ENCODE assay signal across 23 mouse cellular contexts in the genomic region with DNA sequence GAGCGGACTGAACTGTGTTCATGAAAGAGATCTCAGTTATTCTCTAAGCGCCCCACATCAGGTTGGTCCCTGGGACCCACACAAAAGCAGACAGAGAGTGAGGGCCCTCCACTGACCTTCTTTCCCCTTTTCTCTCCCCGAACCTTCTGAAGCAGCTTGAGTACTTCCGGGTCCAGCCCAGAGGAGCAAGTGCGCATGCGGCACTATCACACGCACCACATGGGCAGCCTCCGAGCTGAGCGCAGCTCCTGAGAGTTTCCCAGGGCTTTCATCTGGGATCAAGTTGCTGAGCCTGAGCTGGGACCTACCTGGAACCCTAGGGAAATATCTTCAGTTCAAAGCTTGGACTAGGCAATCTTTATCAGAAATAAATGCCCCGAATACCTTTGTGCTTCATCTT. TPM values are rescaled to one million over a fixed set of nuclear protein-coding genes. Genes with fewer than 3 reads are reported as not detected.
"Had no signal": no experiment of that assay in that cellular context is flagged by ENCODE, and none has a peak within 500 bp of the region (broad histone marks: within the 10 kb centered on the region; RNA-seq: fewer than 3 reads in every experiment).

No protein-coding gene starts in this region.

- H3K9me3 ChIP-seq: liver, embryonic 15.5 days; lung, embryonic 15.5 days; midbrain, embryonic 12.5 days; neural tube, embryonic 12.5 days; stomach, embryonic 15.5 days had no signal

- H3K27ac ChIP-seq: liver, embryonic 15.5 days; lung, embryonic 15.5 days; macrophage; midbrain, embryonic 12.5 days; neural tube, embryonic 12.5 days; stomach, embryonic 15.5 days; stomach, postnatal 0 days had no signal

- H3K36me3 ChIP-seq: liver, embryonic 15.5 days; lung, embryonic 15.5 days; midbrain, embryonic 12.5 days; neural tube, embryonic 12.5 days; stomach, embryonic 15.5 days had no signal

- DNase-seq: liver, postnatal 0 days; lung, adult 2 months; lung, postnatal 14 days; lung, postnatal 36 days; midbrain, embryonic 14.5 days; right cerebral cortex, postnatal 14 days; thymus, adult 2 months; thymus, postnatal 25 days; thymus, postnatal 4 days had no signal

- H3K27me3 ChIP-seq: neural tube, embryonic 12.5 days; stomach, embryonic 15.5 days had no signal

- H3K4me3 ChIP-seq: liver, embryonic 15.5 days; lung, embryonic 15.5 days; megakaryocyte, embryonic 14.5 days; midbrain, embryonic 12.5 days; myocyte; neural tube, embryonic 12.5 days; stomach, embryonic 15.5 days had no signal

- H3K9ac ChIP-seq: liver, embryonic 15.5 days; liver, postnatal 0 days; lung, embryonic 15.5 days; midbrain, embryonic 12.5 days; neural tube, embryonic 12.5 days; stomach, embryonic 15.5 days had no signal

- H3K4me1 ChIP-seq: liver, embryonic 15.5 days; neural tube, embryonic 12.5 days had no signal

RNA-seq across cellular contexts. Expression of a gene that starts 9.6 kb away (rescaled TPM):
- polyA plus RNA-seq: liver, postnatal 0 days; macrophage; midbrain, embryonic 14.5 days; midbrain, embryonic 16.5 days; myocyte; neural tube, embryonic 14.5 days; spleen, adult 2 months had no signal

RNA-seq across cellular contexts. Expression of a gene that starts 25.6 kb away (rescaled TPM):
- total RNA-seq: megakaryocyte progenitor cell, adult 5-6 weeks; neutrophil, adult 5-6 weeks had no signal
- polyA plus RNA-seq: macrophage; midbrain, embryonic 14.5 days; myocyte; neural tube, embryonic 14.5 days had no signal
